Mouse (Mus musculus): ENCODE data around the gene Tapt1. TPM values are rescaled to one million over a fixed set of nuclear protein-coding genes. Genes with fewer than 3 reads are reported as not detected.

Gene Tapt1
- polyA plus RNA-seq, 1 experiment from 2014 or later, result 26.3 TPM

DNA sequence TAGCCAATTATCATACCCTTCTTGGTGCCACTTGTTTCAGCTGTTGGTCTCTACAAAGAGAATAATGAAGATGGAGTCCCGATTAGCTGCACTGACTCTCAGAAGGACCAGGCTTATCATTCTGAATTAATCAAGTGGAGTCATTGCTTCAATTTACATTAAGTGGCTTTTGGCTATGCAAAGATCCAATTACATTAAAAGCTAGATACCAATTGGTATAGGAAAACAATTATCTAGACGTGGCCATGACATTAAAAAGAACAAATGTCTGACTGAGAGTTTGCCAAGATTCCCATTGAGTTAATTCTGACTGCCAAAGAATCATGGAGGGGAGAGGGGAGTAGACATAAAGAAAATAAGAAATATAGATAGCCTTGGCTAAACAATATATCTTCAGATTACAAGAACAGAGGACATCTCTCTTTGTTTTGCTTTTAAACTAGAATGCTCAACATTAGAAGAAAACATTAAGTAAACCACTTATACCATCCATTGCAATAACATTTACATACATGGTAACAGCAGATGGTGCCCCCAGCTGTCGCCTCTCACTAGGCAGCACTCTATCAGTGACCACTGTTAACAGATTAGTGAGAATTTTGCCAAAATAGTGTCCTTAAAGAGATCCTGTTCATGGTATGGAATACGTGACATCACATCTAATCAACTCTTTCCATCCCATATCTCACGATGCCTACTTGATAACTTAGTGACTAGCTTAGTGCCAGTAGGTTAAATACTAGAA, 24.0 kb upstream of the Tapt1 start:
- ATAC-seq, result no peak
- no peak overlapping the region for H3K9ac ChIP-seq
- no peaks in the 10 kb centered on the region for H3K36me3 ChIP-seq
- WGBS, result 86% methylated on average over 5 of the region's 5 CpGs
- no peaks in the 10 kb centered on the region for H3K9me3 ChIP-seq
- H3K4me3 ChIP-seq (replicated peaks), result no peak overlapping the region
- H3K27me3 ChIP-seq (replicated peaks), result no peaks in the 10 kb centered on the region
- no peak overlapping the region for H3K27ac ChIP-seq
- H3K4me1 ChIP-seq (replicated peaks), result 0 out of 2 replicates have a peak, but pooled peaks cover 4% of the 10 kb centered on the region
- H3K4me2 ChIP-seq (replicated peaks), result no peak overlapping the region

DNA sequence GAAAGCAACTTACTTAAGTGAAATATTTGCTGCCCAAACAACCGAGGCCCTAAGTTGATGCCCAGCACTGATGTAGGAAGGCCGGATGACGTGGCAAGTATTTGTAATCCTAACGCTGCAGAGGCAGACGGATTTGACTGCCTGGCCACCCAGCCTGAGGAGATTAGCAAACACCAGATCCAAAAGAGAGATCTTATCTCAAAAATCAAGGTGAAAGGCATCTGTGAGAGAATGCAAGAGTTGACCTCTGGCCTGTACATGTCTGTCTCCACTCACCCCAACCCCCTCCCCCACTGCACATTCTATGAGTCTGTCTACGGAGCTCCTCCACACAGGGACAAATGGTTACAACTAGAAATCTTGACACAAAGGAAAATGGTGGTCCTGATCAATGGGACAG, 22.9 kb upstream of the Tapt1 start:
- no peaks in the 10 kb centered on the region for H3K27me3 ChIP-seq (replicated peaks)
- H3K4me1 ChIP-seq (replicated peaks), result 0 out of 2 replicates have a peak, but pooled peaks cover 4% of the 10 kb centered on the region
- H3K4me2 ChIP-seq (replicated peaks), result no peak overlapping the region
- H3K27ac ChIP-seq, result no peak overlapping the region
- H3K9ac ChIP-seq, result no peak overlapping the region
- no peaks in the 10 kb centered on the region for H3K9me3 ChIP-seq
- WGBS, result 51% methylated on average over 6 of the region's 6 CpGs
- H3K4me3 ChIP-seq (replicated peaks), result no peak overlapping the region
- no peak for ATAC-seq
- no peaks in the 10 kb centered on the region for H3K36me3 ChIP-seq

DNA sequence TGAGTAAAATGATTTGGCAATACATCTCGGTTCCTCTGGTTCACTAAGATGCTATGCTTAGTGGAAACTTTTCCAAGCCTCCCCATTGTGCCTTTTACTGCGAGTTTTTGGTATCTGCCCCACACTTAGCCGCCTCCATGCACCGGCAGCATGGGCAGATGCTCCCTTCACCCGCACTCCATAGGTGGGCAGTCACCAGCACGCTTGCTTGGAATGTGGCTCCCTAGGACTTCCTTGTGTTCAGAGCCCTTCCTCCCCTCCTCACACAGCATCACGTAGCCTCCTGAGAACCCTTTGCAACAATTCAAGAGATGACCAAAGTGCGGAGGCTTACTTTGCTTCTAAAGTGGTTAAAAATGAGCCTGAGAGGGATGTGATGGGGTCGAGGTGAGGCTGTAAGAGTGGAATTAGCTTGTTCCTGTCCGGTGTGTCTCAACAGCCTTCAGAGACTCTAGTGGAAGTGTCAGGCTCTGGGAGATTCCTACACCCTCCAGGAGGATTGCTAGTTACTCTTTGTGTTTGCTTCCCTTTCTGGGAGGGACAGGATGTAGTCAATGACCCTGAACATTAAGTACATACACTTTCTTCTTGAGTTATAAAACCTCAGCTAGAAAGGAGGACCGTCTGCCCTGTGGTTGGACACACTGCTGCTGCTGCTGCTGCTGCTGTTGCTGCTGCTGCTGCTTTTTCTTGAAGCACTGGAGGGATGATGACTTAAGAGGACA, 20.2 kb upstream of the Tapt1 start:
- no peak for ATAC-seq
- H3K27ac ChIP-seq, result no peak overlapping the region
- no peak overlapping the region for H3K9ac ChIP-seq
- H3K4me2 ChIP-seq (replicated peaks), result no peak overlapping the region
- H3K27me3 ChIP-seq (replicated peaks), result no peaks in the 10 kb centered on the region
- no peaks in the 10 kb centered on the region for H3K36me3 ChIP-seq
- WGBS, result 33% methylated on average over 11 of the region's 11 CpGs
- H3K4me3 ChIP-seq (replicated peaks), result no peak overlapping the region
- H3K9me3 ChIP-seq, result no peaks in the 10 kb centered on the region
- H3K4me1 ChIP-seq (replicated peaks), result 0 out of 2 replicates have a peak, but pooled peaks cover 4% of the 10 kb centered on the region

DNA sequence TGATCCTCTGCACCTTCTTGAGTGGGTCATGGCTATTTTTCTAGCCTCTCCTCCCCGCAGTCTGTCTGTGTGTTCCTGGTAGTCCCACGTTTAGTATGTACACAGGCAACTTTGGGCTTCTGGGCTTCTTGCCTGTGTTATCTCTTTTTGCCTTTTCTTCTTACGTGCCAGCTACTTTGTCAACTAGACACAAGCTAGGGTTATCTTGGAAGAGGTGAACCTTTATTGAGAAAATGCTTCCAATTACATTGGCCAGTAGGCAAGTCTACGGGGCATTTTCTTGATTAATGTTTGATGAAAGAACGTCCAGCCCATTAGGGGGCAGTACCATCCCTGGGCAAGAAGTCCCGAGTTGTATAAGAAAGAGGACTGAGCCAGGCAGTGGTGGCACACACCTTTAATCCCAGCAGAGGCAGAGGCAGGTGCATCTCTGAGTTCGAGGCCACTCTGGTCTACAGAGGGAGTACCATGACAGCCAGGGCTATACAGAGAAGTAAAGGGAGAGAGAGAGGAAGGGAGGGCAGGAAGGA, 18.5 kb upstream of the Tapt1 start:
- no peak for ATAC-seq
- H3K27me3 ChIP-seq (replicated peaks), result no peaks in the 10 kb centered on the region
- H3K27ac ChIP-seq, result no peak overlapping the region
- no peak overlapping the region for H3K9ac ChIP-seq
- H3K4me3 ChIP-seq (replicated peaks), result no peak overlapping the region
- 0 out of 2 replicates have a peak, but pooled peaks cover 4% of the 10 kb centered on the region for H3K4me1 ChIP-seq (replicated peaks)
- WGBS, result 74% methylated on average over 7 of the region's 7 CpGs
- H3K9me3 ChIP-seq, result no peaks in the 10 kb centered on the region
- H3K4me2 ChIP-seq (replicated peaks), result no peak overlapping the region
- no peaks in the 10 kb centered on the region for H3K36me3 ChIP-seq

DNA sequence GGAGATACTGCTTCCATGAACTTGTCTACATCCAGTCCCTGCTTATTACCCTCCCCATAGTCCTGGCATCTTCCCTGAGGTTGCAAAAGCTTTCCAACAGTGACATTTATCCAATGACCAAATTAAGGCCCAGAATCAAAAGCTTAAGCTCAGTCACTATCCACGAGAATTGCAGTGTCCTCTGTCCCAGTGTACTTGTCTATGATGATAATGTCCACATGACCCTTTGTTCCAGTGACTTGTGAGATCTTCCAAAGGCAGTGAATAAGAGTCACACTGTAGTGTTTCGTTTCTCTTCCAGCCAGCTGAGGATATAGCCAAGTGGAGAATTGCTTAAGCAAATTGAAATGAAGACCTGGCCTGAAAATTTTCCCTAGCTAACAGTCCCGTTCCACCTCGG, 16.4 kb upstream of the Tapt1 start:
- no peak for ATAC-seq
- Histone ChIP-seq H3K4me2 (replicated peaks) (no peak overlapping the region), H3K4me1 (replicated peaks) (peaks cover 7% of the 10 kb centered on the region; the same call in 1 of the 2 replicates), H3K9me3 (no peaks in the 10 kb centered on the region), H3K27ac (no peak overlapping the region), H3K36me3 (no peaks in the 10 kb centered on the region), H3K9ac (no peak overlapping the region), H3K4me3 (replicated peaks) (no peak overlapping the region), H3K27me3 (replicated peaks) (no peaks in the 10 kb centered on the region)
- WGBS, result 90% methylated on average over 4 of the region's 4 CpGs

DNA sequence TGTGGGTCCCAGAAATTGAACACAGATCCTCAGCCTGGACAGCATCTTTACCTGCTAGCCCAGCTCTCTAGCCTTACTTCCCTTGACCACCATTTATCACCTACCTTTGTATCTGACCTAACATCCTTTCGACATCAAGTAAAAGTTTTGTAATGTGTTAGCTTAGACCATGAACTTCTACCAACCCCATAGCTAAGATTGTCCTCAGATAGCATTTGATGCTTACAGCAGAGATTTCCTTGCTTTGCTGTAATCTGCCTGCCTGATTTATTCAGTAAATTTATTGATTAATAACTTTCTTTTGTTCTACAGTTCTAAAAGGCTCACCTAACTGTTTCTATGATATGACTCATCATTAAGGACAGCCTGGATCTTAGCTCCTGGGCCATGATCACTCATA, 15.3 kb upstream of the Tapt1 start:
- 88% methylated on average over 1 of the region's 1 CpGs for WGBS
- Histone ChIP-seq H3K9ac (no peak overlapping the region), H3K9me3 (no peaks in the 10 kb centered on the region), H3K4me1 (replicated peaks) (peaks cover 4% of the 10 kb centered on the region; the same call in 1 of the 2 replicates), H3K27me3 (replicated peaks) (no peaks in the 10 kb centered on the region), H3K36me3 (no peaks in the 10 kb centered on the region), H3K4me3 (replicated peaks) (no peak overlapping the region), H3K4me2 (replicated peaks) (no peak overlapping the region), H3K27ac (no peak overlapping the region)
- ATAC-seq, result no peak

DNA sequence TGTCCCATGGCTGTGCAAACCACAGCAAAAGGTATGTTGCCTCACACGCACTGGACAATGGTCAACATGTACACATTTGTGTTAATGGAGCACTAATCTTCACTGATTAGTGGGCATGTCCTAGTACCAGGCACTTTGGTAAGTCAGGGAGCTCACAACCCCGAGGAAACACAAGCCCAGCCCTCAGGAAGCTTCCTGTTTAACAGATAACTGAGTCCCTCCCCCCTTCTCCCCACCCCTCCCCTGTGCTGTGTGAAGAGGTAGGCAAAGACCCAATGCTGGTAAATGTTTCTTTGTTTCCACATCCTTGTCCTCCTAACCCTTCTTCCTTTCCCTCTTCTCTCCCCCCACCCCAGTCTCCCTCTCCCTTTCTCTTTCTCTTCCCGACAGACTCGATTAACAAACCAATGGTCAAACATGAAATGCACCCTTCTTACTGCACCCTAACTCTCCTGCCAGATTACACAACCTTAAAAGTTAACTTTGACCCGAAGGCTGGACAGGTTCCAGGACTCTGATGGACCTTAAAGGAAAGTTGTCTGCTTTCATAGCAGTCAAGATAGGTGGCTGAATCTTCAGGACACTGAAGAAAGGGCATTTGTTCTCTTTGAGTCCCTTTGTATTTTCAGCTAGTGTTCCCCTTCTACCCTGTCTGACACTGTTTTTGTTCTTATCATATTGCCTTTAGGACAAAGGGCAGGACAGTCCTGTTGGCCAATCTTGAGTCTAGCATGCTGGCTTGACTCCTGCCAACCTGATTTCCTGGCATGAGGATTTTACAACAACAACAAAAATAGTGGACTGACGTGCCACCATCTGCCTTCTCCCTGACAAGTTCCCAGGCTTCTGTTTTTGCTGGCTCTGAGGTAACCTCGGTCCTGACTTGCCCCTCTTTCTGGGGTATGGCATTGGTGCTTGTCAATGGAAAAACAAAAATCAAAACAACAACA, 13.0 kb upstream of the Tapt1 start:
- ATAC-seq, result peak; percentile 51; the same call in 1 of the 2 replicates
- Histone ChIP-seq H3K4me2 (replicated peaks) (no peak overlapping the region), H3K27me3 (replicated peaks) (no peaks in the 10 kb centered on the region), H3K36me3 (no peaks in the 10 kb centered on the region), H3K4me1 (replicated peaks) (peaks cover 3% of the 10 kb centered on the region; the same call in 1 of the 2 replicates), H3K9ac (no peak overlapping the region), H3K9me3 (no peaks in the 10 kb centered on the region), H3K27ac (no peak overlapping the region), H3K4me3 (replicated peaks) (no peak overlapping the region)
- 56% methylated on average over 7 of the region's 7 CpGs for WGBS

DNA sequence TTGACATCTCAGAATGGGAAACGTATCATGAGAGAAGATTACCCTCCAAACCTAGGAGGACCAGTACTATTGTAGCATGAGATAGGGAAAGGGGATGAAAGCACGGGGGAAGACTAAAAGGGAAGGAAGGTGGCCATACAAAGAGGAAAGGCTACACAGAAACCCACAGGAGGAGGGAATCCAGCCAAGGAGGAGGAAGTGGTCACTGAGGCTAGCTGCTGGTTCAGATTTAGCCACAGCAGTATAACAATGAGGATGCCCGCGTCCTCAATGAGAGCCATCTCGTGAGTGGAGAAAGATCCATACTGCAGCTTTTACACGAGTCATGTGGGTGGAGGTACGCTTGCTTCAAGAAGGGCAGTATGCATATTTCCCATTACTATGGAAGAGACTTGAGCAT, 11.8 kb upstream of the Tapt1 start:
- no peaks in the 10 kb centered on the region for H3K36me3 ChIP-seq
- no peak overlapping the region for H3K27ac ChIP-seq
- no peak for ATAC-seq
- H3K9me3 ChIP-seq, result no peaks in the 10 kb centered on the region
- no peak overlapping the region for H3K4me2 ChIP-seq (replicated peaks)
- H3K4me1 ChIP-seq (replicated peaks), result peaks cover 3% of the 10 kb centered on the region; the same call in 1 of the 2 replicates
- no peak overlapping the region for H3K4me3 ChIP-seq (replicated peaks)
- 87% methylated on average over 7 of the region's 7 CpGs for WGBS
- H3K27me3 ChIP-seq (replicated peaks), result no peaks in the 10 kb centered on the region
- H3K9ac ChIP-seq, result no peak overlapping the region

DNA sequence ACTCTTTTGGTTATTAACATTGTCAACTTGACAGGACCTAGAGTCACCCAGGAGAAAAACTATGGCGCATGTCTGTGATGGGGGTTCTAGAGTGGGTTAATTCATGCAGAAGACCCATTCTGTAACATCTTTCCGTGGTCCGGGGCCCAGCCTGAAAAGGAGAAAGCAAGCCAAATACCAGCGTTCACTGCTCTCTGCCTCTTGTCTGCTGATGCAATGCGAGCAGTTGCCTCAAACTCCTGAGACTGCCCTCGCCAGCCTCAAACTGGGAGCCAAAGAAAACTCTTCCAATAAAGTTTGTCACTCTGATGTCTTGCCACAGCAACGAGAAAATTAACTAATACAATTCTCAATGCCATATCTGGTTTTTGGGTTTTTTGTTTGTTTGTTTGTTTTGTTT, 8.2 kb upstream of the Tapt1 start:
- Histone ChIP-seq H3K9ac (no peak overlapping the region), H3K36me3 (no peaks in the 10 kb centered on the region), H3K4me3 (replicated peaks) (no peak overlapping the region), H3K9me3 (no peaks in the 10 kb centered on the region), H3K27ac (no peak overlapping the region), H3K4me1 (replicated peaks) (peaks cover 3% of the 10 kb centered on the region; the same call in 1 of the 2 replicates), H3K4me2 (replicated peaks) (no peak overlapping the region), H3K27me3 (replicated peaks) (no peaks in the 10 kb centered on the region)
- ATAC-seq, result no peak
- WGBS, result 88% methylated on average over 7 of the region's 7 CpGs

DNA sequence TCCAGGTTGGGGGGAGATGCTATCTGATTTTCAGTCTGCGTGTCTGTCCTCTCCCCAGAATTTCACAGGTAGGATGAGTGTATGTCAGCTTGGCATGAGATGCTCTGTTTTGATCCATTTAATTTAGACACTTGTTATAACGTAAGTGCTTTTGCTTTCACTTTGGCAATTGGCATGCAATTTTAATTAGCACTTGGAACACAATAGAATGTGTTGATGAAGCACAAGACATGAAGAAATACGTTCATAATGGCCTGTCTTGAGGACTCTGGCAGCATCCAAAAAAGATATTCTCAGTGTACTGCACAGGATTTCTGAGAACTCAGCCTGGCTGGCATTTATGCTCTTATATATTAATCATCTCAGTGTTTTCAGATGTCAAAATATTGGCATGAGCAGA, 7.5 kb upstream of the Tapt1 start:
- Histone ChIP-seq H3K27ac (no peak overlapping the region), H3K4me3 (replicated peaks) (no peak overlapping the region), H3K9me3 (no peaks in the 10 kb centered on the region), H3K27me3 (replicated peaks) (no peaks in the 10 kb centered on the region), H3K36me3 (no peaks in the 10 kb centered on the region), H3K4me2 (replicated peaks) (no peak overlapping the region), H3K4me1 (replicated peaks) (no peaks in the 10 kb centered on the region), H3K9ac (no peak overlapping the region)
- no peak for ATAC-seq
- 89% methylated on average over 3 of the region's 3 CpGs for WGBS

DNA sequence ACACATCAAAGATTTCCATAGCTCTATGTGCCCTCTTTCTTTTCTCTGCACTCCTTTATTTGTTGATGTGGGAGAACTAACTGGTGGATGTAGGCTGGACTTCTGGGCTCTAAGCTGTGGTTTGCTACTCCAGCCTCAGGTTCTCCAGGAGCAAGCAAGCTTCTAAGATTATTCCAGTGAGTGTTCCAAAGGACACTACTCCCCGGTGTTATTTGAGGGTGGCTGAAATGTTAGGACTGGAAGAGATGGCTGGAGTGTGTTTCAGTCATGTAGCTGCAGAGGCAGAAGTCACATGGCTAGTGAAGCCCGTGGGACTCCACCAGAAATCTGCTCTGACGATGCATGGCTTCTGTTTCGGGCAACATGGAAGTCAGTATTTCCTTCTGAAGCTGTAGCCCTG, 2.3 kb upstream of the Tapt1 start:
- H3K4me2 ChIP-seq (replicated peaks), result no peak overlapping the region
- no peak overlapping the region for H3K9ac ChIP-seq
- ATAC-seq, result no peak
- no peaks in the 10 kb centered on the region for H3K9me3 ChIP-seq
- H3K27ac ChIP-seq, result no peak overlapping the region
- no peak overlapping the region for H3K4me3 ChIP-seq (replicated peaks)
- no peaks in the 10 kb centered on the region for H3K27me3 ChIP-seq (replicated peaks)
- WGBS, result 78% methylated on average over 4 of the region's 4 CpGs
- H3K4me1 ChIP-seq (replicated peaks), result peaks cover 10% of the 10 kb centered on the region
- no peaks in the 10 kb centered on the region for H3K36me3 ChIP-seq

DNA sequence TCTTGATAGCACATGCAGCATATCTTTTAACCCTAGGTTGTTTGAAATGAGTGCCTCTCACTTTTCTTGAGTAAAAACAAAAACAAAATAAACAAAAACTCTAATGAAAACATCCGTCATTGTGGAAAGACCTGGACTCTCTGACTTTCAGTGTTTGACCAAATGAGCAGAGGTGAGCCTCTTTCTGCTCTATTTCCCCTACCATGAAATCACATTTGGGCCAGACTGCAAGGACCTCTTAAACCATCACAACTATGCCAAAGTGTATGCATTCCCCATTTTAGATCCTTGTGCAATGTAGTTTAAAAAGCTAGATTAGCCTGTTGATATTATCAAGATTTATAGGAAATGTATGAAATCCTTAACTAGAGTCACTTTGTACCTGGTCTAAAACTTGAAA, 1.9 kb upstream of the Tapt1 start:
- no peaks in the 10 kb centered on the region for H3K27me3 ChIP-seq (replicated peaks)
- H3K4me2 ChIP-seq (replicated peaks), result no peak overlapping the region
- no peak overlapping the region for H3K9ac ChIP-seq
- no peak for ATAC-seq
- H3K4me1 ChIP-seq (replicated peaks), result peaks cover 10% of the 10 kb centered on the region
- no peaks in the 10 kb centered on the region for H3K36me3 ChIP-seq
- H3K4me3 ChIP-seq (replicated peaks), result no peak overlapping the region
- no peaks in the 10 kb centered on the region for H3K9me3 ChIP-seq
- WGBS, result 67% methylated on average over 1 of the region's 1 CpGs
- H3K27ac ChIP-seq, result no peak overlapping the region
